Mouse (Mus musculus): ENCODE results near the gene Nr4a1. TPM values are rescaled to one million over a fixed set of nuclear protein-coding genes. Genes with fewer than 3 reads are reported as not detected.

Gene Nr4a1
- polyA plus RNA-seq, 1 experiment from 2014 or later = 1.3 TPM

DNA sequence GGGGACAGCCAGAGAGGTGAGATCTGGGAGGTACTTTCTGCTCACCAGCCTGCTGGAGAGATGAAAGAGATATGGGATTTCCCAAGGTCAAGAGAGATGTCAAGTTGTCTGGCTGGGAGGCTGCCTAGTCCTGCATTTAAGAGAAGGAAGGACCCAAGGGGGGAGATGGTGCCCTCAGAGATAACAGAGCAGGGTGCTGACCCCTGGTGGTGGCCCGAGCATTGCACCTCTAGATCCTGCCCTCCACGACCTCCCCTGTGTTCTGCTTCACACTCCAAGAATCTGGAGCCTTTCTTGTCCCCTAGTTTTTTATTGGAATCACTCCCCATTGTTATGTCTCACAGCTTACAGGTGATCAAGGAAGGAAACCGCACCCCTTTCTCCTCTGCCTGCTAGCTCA, 17.2 kb upstream of the Nr4a1 start:
- Histone ChIP-seq H3K27me3 (ENCODE audit: control insufficient read depth, insufficient read depth, low read length) (no peaks in the 10 kb centered on the region; the same call in 1 of the 2 replicates), H3K9me3 (ENCODE audit: control insufficient read depth, low read length) (no peaks in the 10 kb centered on the region), H3K4me3 (ENCODE audit: low read depth, low read length) (no peak overlapping the region), H3K9ac (ENCODE audit: low read length) (no peak overlapping the region), H3K36me3 (ENCODE audit: control insufficient read depth, insufficient read depth, low read length) (no peaks in the 10 kb centered on the region; the same call in 1 of the 2 replicates), H3K27ac (ENCODE audit: low read depth, low read length) (no peak overlapping the region), H3K4me2 (no peak overlapping the region), H3K4me1 (ENCODE audit: control insufficient read depth, insufficient read depth, low read length) (peaks cover 7% of the 10 kb centered on the region; the same call in 1 of the 2 replicates)
- ATAC-seq (ENCODE audit: low FRiP score) (no peak), DNase-seq (ENCODE audit: low spot score, missing footprints) (peak; percentile 95)
- WGBS = 6% methylated on average over 3 of the region's 3 CpGs

DNA sequence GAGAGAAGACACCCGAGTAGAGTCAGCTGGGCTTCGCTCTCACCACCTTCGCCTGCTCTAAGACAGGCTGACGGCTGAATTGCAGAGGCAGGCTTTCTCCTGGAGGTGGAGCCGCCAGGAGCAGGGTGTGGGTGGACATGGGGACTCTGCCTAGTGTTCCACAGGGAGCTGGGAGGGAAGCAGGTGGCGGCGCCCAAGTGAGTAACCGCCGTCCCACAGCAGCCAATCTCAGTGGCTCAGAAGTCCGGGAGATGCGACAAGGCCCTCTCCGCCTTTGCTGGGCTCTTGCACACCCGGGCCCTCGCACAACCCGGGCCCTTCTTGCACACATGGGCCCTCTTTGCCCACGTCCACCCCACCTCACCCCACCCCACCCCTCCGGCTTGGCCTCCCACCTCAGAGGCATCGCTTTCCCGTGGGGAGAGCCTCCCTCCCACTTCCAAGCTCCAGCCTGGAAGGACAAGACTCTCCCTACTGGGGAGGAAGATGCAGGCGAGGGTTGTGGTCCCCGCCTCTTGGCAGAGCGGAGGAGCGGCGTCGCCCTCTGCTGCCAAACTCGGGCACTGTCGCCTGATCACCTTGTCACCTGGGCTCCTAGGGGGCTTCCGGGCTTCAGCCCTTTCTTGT, 15.1 kb upstream of the Nr4a1 start:
- peak overlapping the region; percentile 45 for H3K4me2 ChIP-seq
- peaks cover 7% of the 10 kb centered on the region; the same call in 1 of the 2 replicates for H3K4me1 ChIP-seq (ENCODE audit: control insufficient read depth, insufficient read depth, low read length)
- H3K36me3 ChIP-seq (ENCODE audit: control insufficient read depth, insufficient read depth, low read length) = no peaks in the 10 kb centered on the region
- no peak overlapping the region for H3K27ac ChIP-seq (ENCODE audit: low read depth, low read length)
- no peaks in the 10 kb centered on the region; the same call in 1 of the 2 replicates for H3K27me3 ChIP-seq (ENCODE audit: control insufficient read depth, insufficient read depth, low read length)
- DNase-seq (ENCODE audit: low spot score, missing footprints) (peak; percentile 94), ATAC-seq (ENCODE audit: low FRiP score) (peak; percentile 58)
- WGBS = 6% methylated on average over 27 of the region's 28 CpGs
- peak overlapping the region; percentile 44 for H3K9ac ChIP-seq (ENCODE audit: low read length)
- peak overlapping the region; percentile 17 for H3K4me3 ChIP-seq (ENCODE audit: low read depth, low read length)
- H3K9me3 ChIP-seq (ENCODE audit: control insufficient read depth, low read length) = no peaks in the 10 kb centered on the region

DNA sequence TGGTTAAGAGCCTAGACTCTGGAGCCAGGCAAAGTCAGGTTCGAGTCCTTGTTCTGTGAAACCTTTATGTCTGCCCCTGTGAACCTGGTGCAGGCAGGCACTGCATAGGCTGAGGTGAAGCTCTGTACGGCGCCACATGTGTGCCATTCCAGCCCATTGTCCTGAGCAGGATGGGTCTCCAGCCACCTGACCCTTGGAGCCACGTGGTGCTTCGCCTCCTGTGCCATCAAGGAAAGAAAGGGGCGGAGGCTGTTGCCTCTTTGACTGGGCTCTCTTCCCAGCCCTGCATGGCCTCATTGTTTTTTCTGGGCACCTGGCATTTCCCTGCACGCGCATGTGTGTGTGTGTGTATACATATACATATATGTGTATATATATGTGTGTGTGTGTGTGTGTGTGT, 14.2 kb upstream of the Nr4a1 start:
- Histone ChIP-seq H3K27me3 (ENCODE audit: control insufficient read depth, insufficient read depth, low read length) (no peaks in the 10 kb centered on the region; the same call in 1 of the 2 replicates), H3K9ac (ENCODE audit: low read length) (no peak overlapping the region), H3K4me2 (no peak overlapping the region), H3K36me3 (ENCODE audit: control insufficient read depth, insufficient read depth, low read length) (no peaks in the 10 kb centered on the region), H3K9me3 (ENCODE audit: control insufficient read depth, low read length) (no peaks in the 10 kb centered on the region), H3K27ac (ENCODE audit: low read depth, low read length) (no peak overlapping the region), H3K4me1 (ENCODE audit: control insufficient read depth, insufficient read depth, low read length) (peaks cover 7% of the 10 kb centered on the region; the same call in 1 of the 2 replicates), H3K4me3 (ENCODE audit: low read depth, low read length) (no peak overlapping the region)
- ATAC-seq (ENCODE audit: low FRiP score) (no peak), DNase-seq (ENCODE audit: low spot score, missing footprints) (no peak)
- 64% methylated on average over 8 of the region's 8 CpGs for WGBS

DNA sequence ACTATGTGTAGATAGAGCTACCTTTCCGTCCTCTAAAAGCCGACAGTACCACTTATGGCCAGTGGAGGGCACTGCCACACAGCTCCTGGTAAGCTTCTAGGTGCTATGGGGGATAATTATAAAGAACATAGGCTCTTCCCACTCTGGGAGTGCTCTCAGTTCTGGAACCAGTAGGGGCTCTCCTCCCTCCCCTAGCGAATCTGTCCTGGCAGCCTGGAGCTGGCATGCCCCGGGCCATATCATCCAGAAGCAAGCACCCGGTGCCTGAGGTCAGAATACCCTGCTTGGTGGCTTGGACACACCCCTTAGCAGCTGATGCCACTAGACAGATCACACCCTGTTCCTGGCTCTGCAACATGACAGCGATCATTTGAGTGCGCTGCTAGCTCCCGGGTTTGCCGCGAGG, 13.3 kb upstream of the Nr4a1 start:
- Histone ChIP-seq H3K4me1 (ENCODE audit: control insufficient read depth, insufficient read depth, low read length) (peaks cover 4% of the 10 kb centered on the region; the same call in 1 of the 2 replicates), H3K9ac (ENCODE audit: low read length) (no peak overlapping the region), H3K9me3 (ENCODE audit: control insufficient read depth, low read length) (no peaks in the 10 kb centered on the region), H3K27me3 (ENCODE audit: control insufficient read depth, insufficient read depth, low read length) (no peaks in the 10 kb centered on the region; the same call in 1 of the 2 replicates), H3K4me2 (no peak overlapping the region), H3K27ac (ENCODE audit: low read depth, low read length) (no peak overlapping the region), H3K4me3 (ENCODE audit: low read depth, low read length) (no peak overlapping the region), H3K36me3 (ENCODE audit: control insufficient read depth, insufficient read depth, low read length) (no peaks in the 10 kb centered on the region)
- WGBS = 12% methylated on average over 10 of the region's 10 CpGs
- peak; percentile 45 for ATAC-seq (ENCODE audit: low FRiP score)
- peak; percentile 98 for DNase-seq (ENCODE audit: low spot score, missing footprints)

- DNase-seq (ENCODE audit: low spot score, missing footprints) (no peak), ATAC-seq (ENCODE audit: low FRiP score) (no peak)
- H3K9me3 ChIP-seq (ENCODE audit: control insufficient read depth, low read length) = no peaks in the 10 kb centered on the region
- no peak overlapping the region for H3K4me3 ChIP-seq (ENCODE audit: low read depth, low read length)
- peaks cover 6% of the 10 kb centered on the region; the same call in 1 of the 2 replicates for H3K4me1 ChIP-seq (ENCODE audit: control insufficient read depth, insufficient read depth, low read length)
- H3K9ac ChIP-seq (ENCODE audit: low read length) = no peak overlapping the region
- no peaks in the 10 kb centered on the region for H3K36me3 ChIP-seq (ENCODE audit: control insufficient read depth, insufficient read depth, low read length)
- H3K27ac ChIP-seq (ENCODE audit: low read depth, low read length) = no peak overlapping the region
- H3K4me2 ChIP-seq = no peak overlapping the region
- no peaks in the 10 kb centered on the region; the same call in 1 of the 2 replicates for H3K27me3 ChIP-seq (ENCODE audit: control insufficient read depth, insufficient read depth, low read length)
- WGBS = 74% methylated on average over 9 of the region's 9 CpGs
Observed at GRCm38 (mm10) chr15:101241236-101241635, 12.8 kb upstream of the Nr4a1 start.

DNA sequence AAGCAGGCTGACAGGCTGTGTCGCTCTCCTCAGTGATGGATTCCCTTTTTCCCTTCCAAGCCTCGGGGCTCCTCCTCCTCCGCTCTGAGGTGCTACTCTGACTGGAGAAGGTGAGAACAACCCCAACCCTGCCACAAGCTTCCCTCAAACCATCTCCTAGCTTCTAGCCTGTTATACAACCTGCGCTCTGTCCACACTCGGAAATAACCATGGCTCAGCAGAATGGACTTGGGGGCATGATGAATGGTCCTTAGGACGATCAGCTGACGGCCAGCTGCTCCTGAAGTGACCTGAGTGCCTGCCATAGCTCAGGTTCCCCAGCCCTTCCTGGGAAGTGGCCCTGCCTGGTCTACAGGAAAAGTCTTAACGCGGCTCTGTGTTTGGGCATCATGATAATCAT, 12.2 kb upstream of the Nr4a1 start:
- H3K9ac ChIP-seq (ENCODE audit: low read length) = no peak overlapping the region
- no peak for ATAC-seq (ENCODE audit: low FRiP score)
- WGBS = 80% methylated on average over 9 of the region's 9 CpGs

DNA sequence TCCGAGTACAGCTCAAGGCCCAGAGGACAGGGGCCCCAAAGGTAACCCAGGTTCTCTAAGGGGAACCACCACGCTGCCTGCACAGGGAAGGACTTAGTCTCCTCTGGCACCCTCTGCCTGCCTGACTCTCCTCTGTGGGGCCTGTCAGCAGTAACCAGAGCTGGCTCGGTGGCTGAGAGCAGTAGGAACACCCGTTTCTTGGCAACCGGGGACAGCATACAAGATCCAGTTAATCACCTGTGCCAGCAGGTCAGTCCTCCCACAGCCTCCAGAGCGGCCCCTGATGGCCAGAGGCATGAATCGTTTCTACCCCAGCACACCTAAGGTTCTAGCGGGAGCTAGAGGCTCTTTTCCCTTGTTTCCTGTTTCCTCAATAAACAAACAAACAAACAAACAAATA, 11.4 kb upstream of the Nr4a1 start:
- no peak overlapping the region for H3K4me3 ChIP-seq (ENCODE audit: low read depth, low read length)
- DNase-seq (ENCODE audit: low spot score, missing footprints) = no peak
- H3K9me3 ChIP-seq (ENCODE audit: control insufficient read depth, low read length) = no peaks in the 10 kb centered on the region
- H3K27ac ChIP-seq (ENCODE audit: low read depth, low read length) = no peak overlapping the region
- H3K4me2 ChIP-seq = no peak overlapping the region
- no peaks in the 10 kb centered on the region; the same call in 1 of the 2 replicates for H3K27me3 ChIP-seq (ENCODE audit: control insufficient read depth, insufficient read depth, low read length)
- 28% methylated on average over 8 of the region's 8 CpGs for WGBS
- no peak overlapping the region for H3K9ac ChIP-seq (ENCODE audit: low read length)
- no peaks in the 10 kb centered on the region for H3K36me3 ChIP-seq (ENCODE audit: control insufficient read depth, insufficient read depth, low read length)
- ATAC-seq (ENCODE audit: low FRiP score) = no peak
- peaks cover 8% of the 10 kb centered on the region for H3K4me1 ChIP-seq (ENCODE audit: control insufficient read depth, insufficient read depth, low read length)

More for the DNA sequence above, 12.2 kb upstream of the Nr4a1 start:
- no peak for DNase-seq (ENCODE audit: low spot score, missing footprints)
- H3K4me3 ChIP-seq (ENCODE audit: low read depth, low read length) = no peak overlapping the region
- H3K9me3 ChIP-seq (ENCODE audit: control insufficient read depth, low read length) = no peaks in the 10 kb centered on the region
- no peak overlapping the region for H3K27ac ChIP-seq (ENCODE audit: low read depth, low read length)
- peaks cover 8% of the 10 kb centered on the region for H3K4me1 ChIP-seq (ENCODE audit: control insufficient read depth, insufficient read depth, low read length)
- no peaks in the 10 kb centered on the region; the same call in 1 of the 2 replicates for H3K27me3 ChIP-seq (ENCODE audit: control insufficient read depth, insufficient read depth, low read length)
- no peak overlapping the region for H3K4me2 ChIP-seq
- no peaks in the 10 kb centered on the region for H3K36me3 ChIP-seq (ENCODE audit: control insufficient read depth, insufficient read depth, low read length)

DNA sequence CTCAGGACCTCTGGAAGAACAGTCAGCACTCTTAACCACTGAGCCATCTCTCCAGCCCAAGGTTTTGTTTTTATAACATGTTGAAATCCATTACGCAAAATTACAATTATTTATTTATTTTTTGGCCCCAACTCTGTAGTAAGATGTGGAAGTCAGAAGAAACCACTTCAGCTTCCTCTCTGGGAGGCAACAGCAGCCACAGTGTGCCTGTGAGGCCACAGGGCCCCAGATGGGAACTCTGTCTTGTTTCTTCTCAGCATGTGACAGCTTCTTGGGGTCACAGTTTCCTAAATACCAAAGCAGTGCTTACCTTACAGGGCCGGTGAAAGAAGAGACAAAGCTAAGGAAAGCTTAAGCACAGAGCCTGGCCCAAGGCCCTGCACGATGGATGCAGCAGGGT, 10.1 kb upstream of the Nr4a1 start:
- H3K27ac ChIP-seq (ENCODE audit: low read depth, low read length) = no peak overlapping the region
- peaks cover 8% of the 10 kb centered on the region for H3K4me1 ChIP-seq (ENCODE audit: control insufficient read depth, insufficient read depth, low read length)
- ATAC-seq (ENCODE audit: low FRiP score) (no peak), DNase-seq (ENCODE audit: low spot score, missing footprints) (no peak)
- H3K36me3 ChIP-seq (ENCODE audit: control insufficient read depth, insufficient read depth, low read length) = no peaks in the 10 kb centered on the region
- H3K9me3 ChIP-seq (ENCODE audit: control insufficient read depth, low read length) = no peaks in the 10 kb centered on the region
- H3K4me3 ChIP-seq (ENCODE audit: low read depth, low read length) = no peak overlapping the region
- no peaks in the 10 kb centered on the region for H3K27me3 ChIP-seq (ENCODE audit: control insufficient read depth, insufficient read depth, low read length)
- 58% methylated on average over 3 of the region's 3 CpGs for WGBS
- no peak overlapping the region for H3K9ac ChIP-seq (ENCODE audit: low read length)
- no peak overlapping the region for H3K4me2 ChIP-seq

GRCm38 (mm10) chr15:101246231-101247154, 7.6 kb upstream of the Nr4a1 start:
- H3K9ac ChIP-seq (ENCODE audit: low read length) = peak overlapping the region; percentile 68
- no peaks in the 10 kb centered on the region for H3K9me3 ChIP-seq (ENCODE audit: control insufficient read depth, low read length)
- DNase-seq (ENCODE audit: low spot score, missing footprints) (peak; percentile 99), ATAC-seq (ENCODE audit: low FRiP score) (peak; percentile 99)
- H3K27ac ChIP-seq (ENCODE audit: low read depth, low read length) = peak overlapping the region; percentile 35; the same call in 1 of the 2 replicates
- 3% methylated on average over 56 of the region's 56 CpGs for WGBS
- no peaks in the 10 kb centered on the region for H3K36me3 ChIP-seq (ENCODE audit: control insufficient read depth, insufficient read depth, low read length)
- H3K4me3 ChIP-seq (ENCODE audit: low read depth, low read length) = peak overlapping the region; percentile 30
- peak overlapping the region; percentile 57 for H3K4me2 ChIP-seq
- peaks cover 5% of the 10 kb centered on the region for H3K4me1 ChIP-seq (ENCODE audit: control insufficient read depth, insufficient read depth, low read length)
- H3K27me3 ChIP-seq (ENCODE audit: control insufficient read depth, insufficient read depth, low read length) = no peaks in the 10 kb centered on the region; the same call in 1 of the 2 replicates
